Mouse (Mus musculus) heart, embryonic 14.5 days (tissue): Measurements from ENCODE around the gene Ncoa6. TPM values are rescaled to one million over a fixed set of nuclear protein-coding genes. Genes with fewer than 3 reads are reported as not detected.

Experiments used
- ATAC-seq: fragments of 200-750 bp; cut with Nextera tagmentation; 2 replicates; pipeline ENCODE4 v1.8.0; 2017; ENCODE audit warnings: low read depth, moderate TSS enrichment; ENCODE audit not compliant: insufficient number of reproducible peaks, insufficient read depth, low FRiP score
- H3K27ac ChIP-seq, 2 experiments: fragments of 200-500 bp in 1 of 2; fragments of 300-500 bp in 1 of 2; sonication (generic) in 1 of 2; replicated peaks in 1 of 2; 2 replicates each; pipeline ENCODE4 v1.5.1; 2012 to 2014; ENCODE audit warnings: low read depth in 2 of 2, low read length in 2 of 2, control low read depth in 1 of 2, mild to moderate bottlenecking in 1 of 2, mixed read lengths in 1 of 2; ENCODE audit not compliant: control insufficient read depth in 1 of 2, insufficient read depth in 1 of 2
- H3K27me3 ChIP-seq: fragments of 300-500 bp; sonication (generic); 2 replicates; pipeline ENCODE4 v1.6.1; 2014; ENCODE audit warnings: mild to moderate bottlenecking, low read length, control low read depth; ENCODE audit not compliant: control insufficient read depth, insufficient read depth
- H3K36me3 ChIP-seq: fragments of 300-500 bp; sonication (generic); 2 replicates; pipeline ENCODE4 v1.6.1; 2014; ENCODE audit warnings: mild to moderate bottlenecking, control low read depth, low read length, mixed read lengths; ENCODE audit not compliant: control insufficient read depth, insufficient read depth
- H3K4me1 ChIP-seq, 2 experiments: fragments of 200-500 bp in 1 of 2; fragments of 300-500 bp in 1 of 2; sonication (generic) in 1 of 2; 2 replicates each; pipeline ENCODE4 v1.6.1; 2012 to 2014; ENCODE audit warnings: low read length in 2 of 2, control low read depth in 1 of 2, mixed read lengths in 1 of 2; ENCODE audit not compliant: control insufficient read depth in 2 of 2, insufficient read depth in 2 of 2
- H3K4me2 ChIP-seq: fragments of 300-500 bp; sonication (generic); 2 replicates; pipeline ENCODE4 v1.6.1; 2014; ENCODE audit warnings: mild to moderate bottlenecking, low read length
- H3K4me3 ChIP-seq, 2 experiments: fragments of 200-500 bp in 1 of 2; fragments of 300-500 bp in 1 of 2; sonication (generic) in 1 of 2; 2 replicates each; pipeline ENCODE4 v1.5.1; 2012 to 2014; ENCODE audit warnings: low read length in 2 of 2, mild to moderate bottlenecking in 2 of 2, control low read depth in 1 of 2, low read depth in 1 of 2, moderate library complexity in 1 of 2; ENCODE audit not compliant: control insufficient read depth in 1 of 2, insufficient read depth in 1 of 2
- H3K9ac ChIP-seq: fragments of 300-500 bp; sonication (generic); 2 replicates; pipeline ENCODE4 v1.6.1; 2014; ENCODE audit warnings: mild to moderate bottlenecking, low read length
- H3K9me3 ChIP-seq: fragments of 300-500 bp; sonication (generic); 2 replicates; pipeline ENCODE4 v1.6.1; 2016; ENCODE audit warnings: low read length, control low read depth; ENCODE audit not compliant: control insufficient read depth
- WGBS: fragments of 180-500 bp; shearing (Covaris S2); extraction: QIAGEN DNeasy Blood & Tissue Kit; methylation state at CpG from one replicate; pipeline ENCODE4 v1.1.7; 2014; 5-methylcytosine and 5-hydroxymethylcytosine counted together
- polyA plus RNA-seq: library from polyadenylated mRNA; unstranded; fragments of >200 nt; fragmentation: Nextera tagmentation; extraction: Ambion mirVana; gene quantifications from 2 replicates; pipeline ENCODE4 v1.2.1, GENCODE M21; 2014

The Ncoa6 gene
- polyA plus RNA-seq, 1 experiment from 2014 or later = 21.9 TPM

DNA sequence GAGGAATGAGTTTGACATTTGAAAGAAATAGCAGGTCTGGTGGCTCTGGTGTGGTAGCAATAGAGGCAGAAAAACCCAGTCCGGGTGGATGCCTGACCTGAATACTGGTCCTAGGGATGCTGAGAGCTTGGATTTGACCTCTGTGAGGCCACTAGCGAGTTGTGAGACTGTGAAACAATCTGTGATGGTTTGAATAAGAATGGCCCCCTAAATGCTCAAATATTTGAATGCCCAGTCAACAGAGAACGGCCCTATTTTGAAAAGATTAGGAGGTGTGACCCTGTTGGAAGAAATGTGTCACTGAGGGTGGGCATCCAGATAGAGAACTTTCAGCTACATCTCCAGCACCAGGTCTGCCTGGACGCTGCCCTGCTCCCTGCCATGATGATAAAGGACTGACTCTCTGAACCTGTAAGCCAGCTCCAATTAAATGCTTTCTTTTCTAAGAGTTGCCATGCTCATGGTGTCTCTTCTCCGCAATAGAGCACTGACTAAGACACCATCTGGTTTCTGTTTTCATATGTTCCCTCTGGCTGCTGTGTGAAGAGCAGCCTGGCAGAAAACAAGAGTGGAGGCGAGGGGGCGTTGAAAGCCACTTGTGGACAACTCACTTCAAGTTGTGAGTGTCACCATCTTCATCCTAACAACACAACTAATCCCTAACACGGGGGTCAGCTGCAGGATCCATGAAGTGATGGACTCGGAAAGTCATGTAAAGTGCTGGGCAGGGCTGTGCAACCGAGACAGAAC, 34.2 kb upstream of the Ncoa6 start:
- 0 out of 2 replicates have a peak overlapping the region, but pooled peaks have one; percentile 32 for H3K4me2 ChIP-seq

DNA sequence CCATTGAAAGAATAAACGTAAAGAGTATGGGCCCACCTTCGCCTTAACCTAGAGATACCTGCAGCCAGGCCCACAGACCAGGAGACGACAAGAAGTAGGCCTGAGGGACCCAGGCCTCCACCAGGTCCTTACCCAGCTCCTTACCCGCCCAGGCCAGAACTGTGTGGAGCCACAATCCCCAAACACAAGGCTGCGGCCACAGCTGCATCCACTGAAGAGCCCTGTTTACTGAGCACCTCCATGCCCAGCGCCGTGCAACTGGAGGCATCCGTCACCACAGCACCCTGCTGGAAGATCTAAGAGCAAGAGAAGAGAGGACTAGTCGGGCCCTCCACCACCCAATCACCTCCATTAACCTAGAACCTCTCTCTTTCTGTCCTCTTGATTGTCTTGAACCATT, 32.1 kb upstream of the Ncoa6 start:
- Histone ChIP-seq H3K9me3 (no peaks in the 10 kb centered on the region), H3K4me3 (no peak overlapping the region), H3K4me2 (no peak overlapping the region), H3K27ac (no peak overlapping the region), H3K9ac (no peak overlapping the region), H3K4me1 (peaks cover 0 to 4% of the 10 kb centered on the region in 2 experiments; a peak in 1 of 4 replicates), H3K27me3 (no peaks in the 10 kb centered on the region), H3K36me3 (no peaks in the 10 kb centered on the region)
- no peak for ATAC-seq
- 88% methylated on average over 9 of the region's 9 CpGs for WGBS

More for the DNA sequence above, 34.2 kb upstream of the Ncoa6 start:
- Histone ChIP-seq H3K27ac (no peak overlapping the region), H3K4me1 (peaks cover 0 to 4% of the 10 kb centered on the region in 2 experiments; a peak in 1 of 4 replicates), H3K27me3 (no peaks in the 10 kb centered on the region), H3K4me3 (no peak overlapping the region), H3K36me3 (no peaks in the 10 kb centered on the region), H3K9ac (no peak overlapping the region), H3K9me3 (no peaks in the 10 kb centered on the region)
- no peak for ATAC-seq
- WGBS = 36% methylated on average over 10 of the region's 10 CpGs

DNA sequence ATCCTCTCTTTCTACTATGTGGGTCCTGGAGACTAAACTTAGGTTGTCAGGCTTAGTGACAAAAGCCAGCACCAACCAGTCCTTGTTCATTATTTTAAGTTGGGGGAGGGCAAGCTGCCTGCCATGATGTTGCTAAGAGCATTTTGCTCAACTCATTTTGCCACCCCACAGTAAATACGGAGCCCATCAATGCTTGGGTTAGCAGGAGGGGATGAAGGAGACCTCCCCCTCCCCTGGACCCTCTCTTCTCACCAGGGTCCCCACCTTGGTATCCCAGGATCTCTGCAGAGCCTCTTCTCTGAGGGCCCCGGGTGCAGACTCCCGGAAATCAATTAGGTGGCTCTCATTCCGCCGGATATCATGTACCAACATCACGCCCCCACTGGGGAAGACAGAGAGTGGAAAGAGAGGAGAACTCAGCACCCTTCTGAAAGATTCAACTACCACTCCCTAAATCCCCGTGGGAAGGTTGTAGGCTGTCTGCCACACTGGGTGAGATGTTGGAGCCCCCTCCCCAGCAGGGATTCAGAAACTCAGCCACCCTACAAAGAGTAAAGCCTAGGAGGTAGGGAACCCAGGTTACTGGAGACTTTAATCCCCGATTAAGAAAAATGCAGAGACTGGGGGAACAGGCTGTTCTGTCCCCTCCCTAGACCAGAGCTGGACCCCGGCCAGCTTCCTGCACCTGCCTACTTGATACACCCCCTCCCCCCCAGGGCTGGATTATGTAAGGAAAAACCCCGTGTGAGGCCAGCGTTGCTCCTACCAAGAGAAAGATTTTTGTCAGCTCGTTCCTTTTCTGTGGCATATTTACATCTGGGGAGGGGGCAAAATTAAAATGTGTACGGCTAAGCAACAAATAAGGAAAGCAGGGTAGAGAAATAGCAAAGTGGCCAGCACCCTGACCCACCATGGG, 31.0 kb upstream of the Ncoa6 start:
- no peak overlapping the region for H3K27ac ChIP-seq
- H3K27me3 ChIP-seq = no peaks in the 10 kb centered on the region
- H3K9ac ChIP-seq = no peak overlapping the region
- no peaks in the 10 kb centered on the region for H3K36me3 ChIP-seq
- no peaks in the 10 kb centered on the region for H3K9me3 ChIP-seq
- no peak overlapping the region for H3K4me2 ChIP-seq
- no peak for ATAC-seq
- H3K4me1 ChIP-seq = peaks cover 0 to 4% of the 10 kb centered on the region in 2 experiments; a peak in 1 of 4 replicates
- no peak overlapping the region for H3K4me3 ChIP-seq
- 59% methylated on average over 13 of the region's 13 CpGs for WGBS

DNA sequence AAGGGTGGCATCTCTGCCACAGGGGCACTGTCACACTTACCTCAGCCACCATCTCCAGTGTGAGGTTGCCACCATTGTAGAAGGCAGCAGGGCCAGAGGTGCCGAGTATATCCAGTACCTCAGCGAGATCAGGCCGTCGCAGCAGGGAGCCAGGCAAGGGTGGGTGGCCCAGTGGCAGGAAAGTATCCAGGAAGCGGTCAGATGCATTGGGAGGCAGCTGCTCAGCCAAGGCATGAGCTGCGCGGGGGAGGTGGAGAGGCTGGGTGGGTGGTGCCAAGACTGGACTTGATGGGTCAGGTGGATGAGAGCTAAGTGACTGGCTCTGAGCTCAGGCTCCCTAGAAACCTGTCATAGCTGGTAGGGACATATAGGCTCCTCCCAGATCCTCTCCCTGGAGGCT, 28.9 kb upstream of the Ncoa6 start:
- H3K36me3 ChIP-seq = no peaks in the 10 kb centered on the region
- no peak overlapping the region for H3K27ac ChIP-seq
- 62% methylated on average over 7 of the region's 7 CpGs for whole genome bisulfite sequencing
- H3K27me3 ChIP-seq = no peaks in the 10 kb centered on the region
- H3K4me2 ChIP-seq = no peak overlapping the region
- no peaks in the 10 kb centered on the region for H3K9me3 ChIP-seq
- ATAC-seq = no peak
- peaks cover 0 to 4% of the 10 kb centered on the region in 2 experiments; a peak in 1 of 4 replicates for H3K4me1 ChIP-seq
- no peak overlapping the region for H3K9ac ChIP-seq
- H3K4me3 ChIP-seq = no peak overlapping the region

DNA sequence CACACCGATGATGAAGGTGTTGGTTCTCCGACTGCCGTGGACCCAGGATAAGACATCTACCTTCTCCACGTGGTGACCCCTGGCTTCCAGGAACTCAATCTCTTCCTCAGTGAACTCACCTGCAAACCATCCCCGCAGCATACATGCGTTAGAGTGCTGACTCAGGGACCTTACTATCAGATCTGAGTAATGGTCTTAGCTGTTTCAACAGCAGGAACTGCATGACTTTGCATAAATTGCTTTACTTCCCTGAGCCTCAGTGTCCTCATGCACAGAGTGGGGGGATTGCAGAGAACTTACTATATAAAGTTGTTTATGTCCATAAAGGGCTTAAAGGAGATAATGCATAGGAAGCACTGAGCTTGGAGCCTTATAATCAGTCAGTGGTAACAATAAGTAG, 17.3 kb upstream of the Ncoa6 start:
- Histone ChIP-seq H3K9me3 (no peaks in the 10 kb centered on the region), H3K27me3 (no peaks in the 10 kb centered on the region), H3K27ac (no peak overlapping the region), H3K4me1 (no peaks in the 10 kb centered on the region), H3K9ac (no peak overlapping the region), H3K36me3 (no peaks in the 10 kb centered on the region), H3K4me2 (no peak overlapping the region), H3K4me3 (no peak overlapping the region)
- no peak for ATAC-seq
- 81% methylated on average over 6 of the region's 6 CpGs for WGBS

DNA sequence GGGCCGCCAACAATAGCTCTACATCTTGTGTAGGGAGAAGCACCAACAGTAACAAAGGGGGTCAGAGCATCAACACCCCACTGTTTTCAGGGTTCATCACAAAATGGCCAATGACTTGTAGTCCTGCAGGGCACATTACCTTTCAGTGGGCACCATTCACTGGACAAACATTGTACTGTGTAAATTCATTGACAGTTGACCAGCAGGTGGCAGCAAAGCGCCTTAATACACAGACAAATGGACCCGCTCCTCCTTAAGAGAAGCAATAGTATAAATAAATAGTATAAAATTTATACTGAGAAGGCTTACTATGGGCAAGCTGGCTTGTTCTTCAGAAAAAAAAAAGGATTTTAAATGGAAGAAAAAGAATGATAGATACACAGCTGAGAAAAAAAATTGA, 8.3 kb upstream of the Ncoa6 start:
- Histone ChIP-seq H3K4me2 (no peak overlapping the region), H3K9ac (no peak overlapping the region), H3K27ac (no peak overlapping the region), H3K4me3 (no peak overlapping the region), H3K27me3 (no peaks in the 10 kb centered on the region), H3K36me3 (no peaks in the 10 kb centered on the region), H3K4me1 (no peaks in the 10 kb centered on the region), H3K9me3 (no peaks in the 10 kb centered on the region)
- no peak for ATAC-seq
- 44% methylated on average over 3 of the region's 3 CpGs for WGBS

DNA sequence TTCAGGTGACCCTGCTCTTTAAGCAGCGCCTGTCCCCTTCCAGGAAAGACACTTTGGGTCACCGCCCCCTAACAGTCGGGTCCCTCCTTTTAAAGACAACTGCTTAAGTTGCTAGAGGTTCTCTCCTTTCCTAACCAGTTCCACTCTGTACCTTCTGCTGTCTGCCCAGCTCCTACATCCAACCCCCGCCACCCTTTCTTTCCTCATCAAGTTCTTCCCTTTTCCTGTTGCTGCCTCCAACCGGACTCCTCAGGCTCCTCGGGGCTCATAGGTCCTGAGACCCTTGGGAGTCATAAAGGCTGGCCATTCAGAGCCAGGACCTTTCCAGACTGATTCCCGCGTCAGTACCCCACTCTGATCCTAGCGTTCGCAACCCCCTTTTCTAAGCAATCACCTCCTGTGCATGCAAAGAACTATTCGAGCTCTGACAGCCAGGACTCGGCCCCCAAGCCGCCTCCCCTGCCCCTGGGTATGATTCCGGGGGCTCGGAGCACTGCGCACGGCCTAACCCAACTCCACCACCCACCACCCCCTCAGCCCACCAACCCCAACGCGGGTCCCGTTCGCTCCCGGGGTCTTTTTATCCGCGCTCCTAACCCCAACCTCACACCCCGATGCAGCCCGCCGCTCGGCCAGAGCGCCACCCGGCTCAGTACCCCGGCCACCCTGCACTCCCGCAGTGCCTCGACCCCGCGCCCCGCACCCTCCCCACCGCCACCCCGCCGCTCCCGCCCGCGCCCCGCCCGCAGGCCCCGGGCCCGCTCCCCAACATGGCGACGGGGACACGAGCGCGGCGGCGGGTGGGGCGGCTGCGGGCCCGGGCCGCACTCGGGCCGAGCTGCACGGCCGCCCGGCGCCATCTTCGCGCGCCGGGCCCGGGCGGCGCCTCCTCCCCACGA, 774 bp downstream of the Ncoa6 start:
- WGBS = 1% methylated on average over 47 of the region's 71 CpGs
- H3K27me3 ChIP-seq = no peaks in the 10 kb centered on the region
- ATAC-seq = peak; percentile 60
- H3K9me3 ChIP-seq = no peaks in the 10 kb centered on the region
- peak overlapping the region; percentile 99 for H3K9ac ChIP-seq
- peak overlapping the region; percentile 97 to 99 for H3K4me3 ChIP-seq
- H3K36me3 ChIP-seq = no peaks in the 10 kb centered on the region
- H3K4me1 ChIP-seq = peaks cover 2 to 33% of the 10 kb centered on the region in 2 experiments
- H3K27ac ChIP-seq = peak overlapping the region; percentile 84 to 93
- peak overlapping the region; percentile 85 for H3K4me2 ChIP-seq
